ENCODE assay signal across 19 mouse cellular contexts in genomic region chr7:94798101-94798500, GRCm38 (mm10).
A peak's percentile ranks its signal among the peaks of the same experiment; 100 is the strongest.
DNase-seq lines count a peak whose midpoint lies in the region; ATAC-seq and TF ChIP-seq lines count a peak whose summit lies in the region.
"Had no signal": no experiment of that assay in that cellular context is flagged by ENCODE, and none has a peak within 500 bp of the region (broad histone marks: within the 10 kb centered on the region; RNA-seq: fewer than 3 reads in every experiment).

No protein-coding gene starts in this region.

- H3K9ac ChIP-seq in heart, embryonic 16.5 days (ENCODE audit: low read length) = no peak overlapping the region
- H3K9ac ChIP-seq in midbrain, embryonic 13.5 days (replicated peaks) = no peak overlapping the region
- H3K9ac ChIP-seq: embryonic facial prominence, embryonic 12.5 days; neural tube, embryonic 12.5 days had no signal

- no peaks in the 10 kb centered on the region for H3K9me3 ChIP-seq in heart, embryonic 16.5 days (replicated peaks; ENCODE audit: control insufficient read depth, low read length)
- H3K9me3 ChIP-seq in midbrain, embryonic 13.5 days = no peaks in the 10 kb centered on the region
- H3K9me3 ChIP-seq: embryonic facial prominence, embryonic 12.5 days; forebrain, embryonic 10.5 days; neural tube, embryonic 12.5 days had no signal

- H3K27me3 ChIP-seq in heart, embryonic 16.5 days (ENCODE audit: control insufficient read depth, insufficient read depth, low read length) = no peaks in the 10 kb centered on the region
- H3K27me3 ChIP-seq in midbrain, embryonic 13.5 days = no peaks in the 10 kb centered on the region
- H3K27me3 ChIP-seq: CH12.LX; embryonic facial prominence, embryonic 12.5 days; megakaryocyte, embryonic 14.5 days; neural tube, embryonic 12.5 days had no signal

- ATAC-seq in heart, embryonic 16.5 days (replicated peaks; ENCODE audit: extremely low read depth, insufficient read depth, low FRiP score) = peak; percentile 49
- ATAC-seq in midbrain, embryonic 13.5 days = peak; percentile 90

- no peaks in the 10 kb centered on the region for H3K36me3 ChIP-seq in heart, embryonic 16.5 days (ENCODE audit: control insufficient read depth, insufficient read depth)
- H3K36me3 ChIP-seq in midbrain, embryonic 13.5 days = no peaks in the 10 kb centered on the region
- H3K36me3 ChIP-seq: embryonic facial prominence, embryonic 12.5 days; forebrain, embryonic 10.5 days; neural tube, embryonic 12.5 days had no signal

- no peak overlapping the region for H3K27ac ChIP-seq in heart, embryonic 16.5 days (ENCODE audit: low read length)
- H3K27ac ChIP-seq in midbrain, embryonic 13.5 days = 0 out of 2 replicates have a peak overlapping the region, but pooled peaks have one; percentile 17
- H3K27ac ChIP-seq: embryonic facial prominence, embryonic 12.5 days; forebrain, embryonic 10.5 days; left cerebral cortex, adult 2 months; neural tube, embryonic 12.5 days; stomach, postnatal 0 days had no signal

- DNase-seq in cerebellum, postnatal 10 days = peak; percentile 55 to 56
- DNase-seq in cerebellum, adult 11-12 months = no peak
- DNase-seq in heart, postnatal 14 days = no peak
- DNase-seq in embryo, embryonic 10.5 days (ENCODE audit: low spot score) = peak; percentile 14
- no peak for DNase-seq in lung, adult 2 months
- DNase-seq in spleen, postnatal 4 days (ENCODE audit: low spot score in 2 of 2) = no peak
- DNase-seq: cerebellum, adult 18-20 months; kidney, adult 2 months; lung, adult 18-20 months; thymus, postnatal 4 days had no signal

- H3K4me1 ChIP-seq in heart, embryonic 16.5 days (ENCODE audit: control insufficient read depth, insufficient read depth, low read length) = no peaks in the 10 kb centered on the region
- H3K4me1 ChIP-seq in midbrain, embryonic 13.5 days (replicated peaks) = peaks cover 5% of the 10 kb centered on the region; the same call in 1 of the 2 replicates
- H3K4me1 ChIP-seq in lung, adult 2 months (ENCODE audit: control insufficient read depth, insufficient read depth, low read length) = no peaks in the 10 kb centered on the region
- H3K4me1 ChIP-seq: embryonic facial prominence, embryonic 12.5 days; forebrain, embryonic 10.5 days; megakaryocyte, embryonic 14.5 days; neural tube, embryonic 12.5 days had no signal

- 16% methylated on average over 9 of the region's 9 CpGs for WGBS in heart, embryonic 16.5 days
- 41% methylated on average over 9 of the region's 9 CpGs for WGBS in midbrain, embryonic 13.5 days
- WGBS in lung, adult 2 months = 36% methylated on average over 9 of the region's 9 CpGs

- H3K4me2 ChIP-seq in heart, embryonic 16.5 days (ENCODE audit: low read depth, low read length) = peak overlapping the region; percentile 7; the same call in 1 of the 2 replicates
- H3K4me2 ChIP-seq in midbrain, embryonic 13.5 days (replicated peaks) = no peak overlapping the region
- H3K4me2 ChIP-seq: embryonic facial prominence, embryonic 12.5 days; neural tube, embryonic 12.5 days had no signal

- TF ChIP-seq POLR2A in lung, adult 2 months (IDR thresholded peaks at IDR 0.05; ENCODE audit: borderline replicate concordance, extremely low read depth, low read depth, low read length) = no peak

- no peak for TF ChIP-seq CTCF in lung, adult 2 months (IDR thresholded peaks at IDR 0.05; ENCODE audit: insufficient read depth, low read length)

- no peak overlapping the region for H3K4me3 ChIP-seq in heart, embryonic 16.5 days (ENCODE audit: low read length)
- H3K4me3 ChIP-seq in midbrain, embryonic 13.5 days (replicated peaks) = no peak overlapping the region
- no peak overlapping the region for H3K4me3 ChIP-seq in lung, adult 2 months (replicated peaks; ENCODE audit: extremely low read depth, low read depth, low read length)
- H3K4me3 ChIP-seq: embryonic facial prominence, embryonic 12.5 days; forebrain, embryonic 10.5 days; left cerebral cortex, adult 2 months; megakaryocyte, embryonic 14.5 days; neural tube, embryonic 12.5 days had no signal

- intact Hi-C loops in heart, postnatal 14 days (cut with DNase I) = no loop called here

Comparison
In these comparisons a context has a peak if more than half of its experiments do, and no peak if none do; other contexts are left out.
1. DNase-seq: peak in cerebellum, postnatal 10 days (2 of 2) and embryo, embryonic 10.5 days (single experiment); none in cerebellum, adult 11-12 months (single experiment), heart, postnatal 14 days (0 of 2), lung, adult 2 months (single experiment) and spleen, postnatal 4 days (0 of 2).